Mouse (Mus musculus) left cerebral cortex, postnatal 25 days (tissue): ENCODE results near the gene Tmem167. TPM values are rescaled to one million over a fixed set of nuclear protein-coding genes. Genes with fewer than 3 reads are reported as not detected.

Experiments used
- DNase-seq, 2 experiments: peaks; one replicate each; pipeline ENCODE4 v3.0.0; 2022; ENCODE audit warnings: low spot score in 2 of 2, mixed read lengths in 1 of 2
- intact Hi-C: fragments of 180-260 bp; cut with DNase I; formaldehyde crosslinking; loops from one replicate; pipeline ENCODE4 v1.15.1; 2025
- total RNA-seq, 2 experiments: library from RNA; stranded (reverse); gene quantifications; 2 replicates each; pipeline ENCODE4 v1.2.3; 2021

Tmem167 gene
- total RNA-seq, 2 experiments from 2014 or later = 26.5 to 27.1 TPM

DNA sequence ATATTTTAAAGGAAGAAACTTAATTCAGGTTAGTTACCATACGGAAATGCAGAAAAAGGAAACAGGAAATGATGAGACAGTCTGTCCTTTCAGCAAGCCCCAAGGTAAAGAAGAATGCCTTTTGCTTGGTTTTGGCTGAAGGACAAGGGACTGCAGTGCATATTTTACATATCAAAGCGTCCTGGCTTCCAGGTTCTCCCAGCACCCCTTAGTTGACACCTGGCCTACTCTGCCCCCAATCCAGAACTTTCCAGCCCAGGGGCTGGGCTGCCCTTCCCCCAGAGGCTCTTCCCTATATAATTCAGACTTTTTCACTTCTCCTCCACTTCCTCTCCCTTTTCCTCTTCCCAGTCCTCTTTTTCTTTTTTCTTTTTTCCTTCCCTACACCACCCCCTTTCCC, 86.7 kb downstream of the Tmem167 start:
- intact Hi-C loops = no loop called here
- DNase-seq = no peak

DNA sequence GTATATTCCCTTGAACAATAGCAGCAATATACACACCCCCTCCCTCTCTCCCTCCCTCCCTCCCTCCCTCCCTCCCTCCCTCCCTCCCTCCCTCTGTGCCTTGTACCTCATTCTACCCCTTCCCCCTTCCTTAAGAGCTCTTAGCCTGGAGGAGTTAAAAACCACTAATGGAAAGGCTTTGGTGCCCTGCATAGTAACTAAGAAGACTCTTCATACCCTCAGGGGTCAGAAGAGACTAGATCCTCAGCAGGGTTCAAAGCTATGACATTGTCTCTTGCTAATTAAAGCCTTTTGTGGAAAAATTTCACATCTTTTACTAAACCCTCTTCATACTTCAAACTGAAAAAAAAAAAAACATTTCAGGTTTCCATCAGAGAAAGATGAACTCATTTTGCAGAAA, 93.3 kb downstream of the Tmem167 start:
- intact Hi-C loops = no loop called here
- DNase-seq = no peak

DNA sequence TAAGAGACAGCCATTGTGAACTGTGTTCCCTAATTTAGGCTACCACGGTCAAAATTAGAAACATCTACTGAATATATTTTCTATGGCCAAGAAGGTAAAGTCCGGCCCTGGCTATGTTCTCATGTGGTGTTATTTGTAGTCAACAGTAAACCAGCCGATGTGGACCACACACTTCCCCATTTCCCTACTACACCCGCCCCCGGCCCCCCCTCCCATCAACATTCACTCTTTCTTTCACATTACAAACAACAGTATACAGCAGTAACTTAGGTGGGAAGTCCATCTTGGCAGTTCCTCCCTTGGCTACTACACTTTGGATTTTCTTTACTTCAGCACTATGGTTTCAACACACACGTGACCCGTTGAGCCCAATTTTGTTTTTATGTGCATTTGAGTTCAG, 94.6 kb downstream of the Tmem167 start:
- intact Hi-C loops = no loop called here
- DNase-seq = no peak

DNA sequence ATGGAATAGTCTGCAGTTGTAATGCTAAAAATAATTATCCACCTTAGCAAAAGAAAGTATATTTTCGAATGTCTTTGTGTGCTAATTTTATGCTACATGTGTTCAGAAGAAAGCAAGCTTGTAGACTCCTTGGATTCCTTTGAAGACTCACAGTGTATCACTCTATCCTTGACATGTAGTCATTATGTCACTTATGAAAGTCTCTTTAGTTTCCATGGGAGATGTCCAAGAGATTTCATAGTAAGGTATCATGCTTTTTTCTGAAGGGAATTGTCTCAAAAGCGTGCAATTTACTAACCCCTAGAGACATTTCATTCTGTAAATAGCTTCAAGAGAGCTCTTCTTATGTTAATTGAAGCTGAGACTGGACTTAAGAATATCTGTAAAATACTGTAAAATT, 97.8 kb downstream of the Tmem167 start:
- intact Hi-C loops = no loop called here

DNA sequence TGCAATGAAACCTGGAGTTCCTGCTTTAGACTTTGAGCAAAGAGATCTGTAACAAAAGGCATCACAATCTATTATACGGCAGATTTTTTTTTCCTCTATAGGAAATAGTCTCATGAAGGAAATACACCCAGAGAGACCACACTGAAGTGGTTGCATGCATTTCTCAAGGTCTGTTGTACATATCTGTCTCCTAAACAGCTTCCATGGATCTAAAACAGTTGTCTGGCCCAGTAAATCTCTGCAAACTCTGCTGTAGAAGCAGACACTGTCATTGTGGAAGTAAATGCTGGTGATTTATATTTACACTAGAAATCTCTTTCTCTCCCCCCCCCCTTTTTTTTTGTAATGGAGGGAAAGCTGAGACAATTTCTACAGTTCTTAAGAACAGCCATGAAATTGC, 99.1 kb downstream of the Tmem167 start:
- intact Hi-C loops = no loop called here
- no peak for DNase-seq

More for the DNA sequence above, 97.8 kb downstream of the Tmem167 start:
- no peak for DNase-seq

DNA sequence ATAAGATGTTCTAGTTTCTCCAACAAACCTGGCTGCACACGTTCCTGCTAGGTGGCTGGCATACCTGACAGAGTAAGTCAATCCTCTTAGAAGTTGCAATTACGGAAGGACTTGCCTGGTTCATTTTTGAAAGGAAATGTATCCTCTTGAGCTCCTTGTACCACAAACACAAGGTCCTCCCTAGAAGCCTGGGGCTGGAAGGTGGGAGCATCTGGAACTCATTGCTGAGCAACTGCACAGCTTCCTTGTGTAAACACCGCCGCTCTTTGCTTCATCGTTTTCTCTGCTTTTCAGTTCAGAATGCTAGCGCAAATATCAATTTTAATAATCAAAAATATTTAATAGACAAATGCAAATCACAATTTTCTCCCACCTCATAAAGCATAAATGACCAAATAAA, 102.9 kb downstream of the Tmem167 start:
- no peak for DNase-seq
- intact Hi-C loops = no loop called here

Other genes starting within 250 kb of the Tmem167 start
- 10 to 100 TPM; 14.1 to 15.0 TPM for gene Xrcc4, start 485 bp downstream of the Tmem167 start, total RNA-seq